Mouse (Mus musculus): ENCODE measurements at regions not wholly inside any gene's neighbourhood (a gene's known extent, or its start where the extent isn't known, plus 50 kb on each side); places are given as distances from the start of the nearest gene placed in this dataset.

DNA sequence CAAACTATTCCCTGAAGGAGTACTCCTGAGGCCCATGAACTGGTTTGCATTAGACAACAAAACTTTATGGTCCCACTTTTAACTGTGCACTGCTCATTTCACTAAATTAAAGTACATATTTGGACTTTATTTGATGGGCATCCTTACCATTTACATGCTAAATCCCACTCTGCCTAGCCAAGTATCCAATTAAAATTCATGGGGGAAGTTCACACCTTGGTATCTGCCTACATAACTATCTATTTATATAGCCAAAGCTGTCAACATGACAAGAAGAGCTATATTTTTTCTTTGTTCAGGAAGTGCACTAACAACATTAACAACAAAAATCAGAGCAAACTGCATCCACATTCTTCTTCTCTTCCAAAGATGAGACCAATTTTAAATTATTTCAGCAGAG lies 317.7 kb upstream of the Nwd2 start:
- Histone ChIP-seq H3K4me2 (ENCODE audit: low read length) (no peak overlapping the region), H3K4me3 (ENCODE audit: low read depth, low read length) (no peak overlapping the region), H3K4me1 (ENCODE audit: control insufficient read depth, insufficient read depth, low read length) (no peaks in the 10 kb centered on the region), H3K27me3 (replicated peaks; ENCODE audit: control insufficient read depth, insufficient read depth, low read length) (no peaks in the 10 kb centered on the region), H3K9me3 (replicated peaks; ENCODE audit: control insufficient read depth, low read length) (no peaks in the 10 kb centered on the region), H3K27ac (ENCODE audit: low read depth, low read length) (no peak overlapping the region), H3K9ac (ENCODE audit: low read length) (no peak overlapping the region), H3K36me3 (ENCODE audit: control insufficient read depth, insufficient read depth, low read length) (no peaks in the 10 kb centered on the region)
- DNase-seq (ENCODE audit: low spot score) (no peak), ATAC-seq (no peak)

- WGBS: 79% methylated on average over 2 of the region's 2 CpGs
- H3K9ac ChIP-seq (ENCODE audit: low read length): no peak overlapping the region
- H3K4me1 ChIP-seq (ENCODE audit: control insufficient read depth, insufficient read depth, low read length): no peaks in the 10 kb centered on the region
- H3K4me3 ChIP-seq (ENCODE audit: low read depth, low read length): no peak overlapping the region
- no peak for DNase-seq (ENCODE audit: low spot score)
- no peak overlapping the region for H3K27ac ChIP-seq (ENCODE audit: low read depth, low read length)
- H3K9me3 ChIP-seq (replicated peaks; ENCODE audit: control insufficient read depth, low read length): no peaks in the 10 kb centered on the region
- ATAC-seq: no peak
- H3K4me2 ChIP-seq (ENCODE audit: low read length): no peak overlapping the region
- H3K27me3 ChIP-seq (replicated peaks; ENCODE audit: control insufficient read depth, insufficient read depth, low read length): no peaks in the 10 kb centered on the region
- H3K36me3 ChIP-seq (ENCODE audit: control insufficient read depth, insufficient read depth, low read length): no peaks in the 10 kb centered on the region
Observed at GRCm38 (mm10) chr5:63351108-63351507, 297.8 kb upstream of the Nwd2 start.

DNA sequence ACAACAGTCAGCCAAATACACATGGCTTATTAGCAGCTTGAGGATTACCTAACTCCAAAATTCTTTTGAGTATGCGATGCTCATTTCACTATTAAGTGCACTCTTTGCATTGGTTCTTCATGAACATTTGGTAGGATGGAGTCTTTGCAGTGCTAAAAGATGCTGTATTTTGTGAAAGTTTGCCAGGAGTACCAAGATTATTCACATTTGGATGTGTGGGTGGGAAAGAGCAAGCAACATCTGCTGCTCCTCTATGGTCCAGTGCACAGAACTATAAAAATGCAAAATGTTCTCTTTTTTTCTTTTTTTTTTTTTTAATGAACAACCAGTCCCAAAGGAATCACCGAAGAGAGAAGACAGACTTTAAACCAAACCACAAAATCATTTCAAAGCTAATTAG lies 256.9 kb upstream of the Nwd2 start:
- H3K4me2 ChIP-seq (ENCODE audit: low read length): no peak overlapping the region
- no peak for ATAC-seq
- no peaks in the 10 kb centered on the region for H3K4me1 ChIP-seq (ENCODE audit: control insufficient read depth, insufficient read depth, low read length)
- no peak for DNase-seq (ENCODE audit: low spot score)
- H3K27ac ChIP-seq (ENCODE audit: low read depth, low read length): no peak overlapping the region
- WGBS: 93% methylated on average over 2 of the region's 2 CpGs
- H3K9ac ChIP-seq (ENCODE audit: low read length): no peak overlapping the region
- no peaks in the 10 kb centered on the region for H3K36me3 ChIP-seq (ENCODE audit: control insufficient read depth, insufficient read depth, low read length)
- no peaks in the 10 kb centered on the region for H3K9me3 ChIP-seq (replicated peaks; ENCODE audit: control insufficient read depth, low read length)
- H3K27me3 ChIP-seq (replicated peaks; ENCODE audit: control insufficient read depth, insufficient read depth, low read length): no peaks in the 10 kb centered on the region
- H3K4me3 ChIP-seq (ENCODE audit: low read depth, low read length): no peak overlapping the region

GRCm38 (mm10) chr5:63397963-63398362 lies 250.9 kb upstream of the Nwd2 start:
- Histone ChIP-seq H3K9ac (ENCODE audit: low read length) (no peak overlapping the region), H3K27me3 (replicated peaks; ENCODE audit: control insufficient read depth, insufficient read depth, low read length) (no peaks in the 10 kb centered on the region), H3K36me3 (ENCODE audit: control insufficient read depth, insufficient read depth, low read length) (no peaks in the 10 kb centered on the region), H3K4me1 (ENCODE audit: control insufficient read depth, insufficient read depth, low read length) (no peaks in the 10 kb centered on the region), H3K4me2 (ENCODE audit: low read length) (no peak overlapping the region), H3K9me3 (replicated peaks; ENCODE audit: control insufficient read depth, low read length) (no peaks in the 10 kb centered on the region), H3K27ac (ENCODE audit: low read depth, low read length) (no peak overlapping the region), H3K4me3 (ENCODE audit: low read depth, low read length) (no peak overlapping the region)
- 75% methylated on average over 3 of the region's 3 CpGs for WGBS
- DNase-seq (ENCODE audit: low spot score) (peak; percentile 25), ATAC-seq (no peak)

DNA sequence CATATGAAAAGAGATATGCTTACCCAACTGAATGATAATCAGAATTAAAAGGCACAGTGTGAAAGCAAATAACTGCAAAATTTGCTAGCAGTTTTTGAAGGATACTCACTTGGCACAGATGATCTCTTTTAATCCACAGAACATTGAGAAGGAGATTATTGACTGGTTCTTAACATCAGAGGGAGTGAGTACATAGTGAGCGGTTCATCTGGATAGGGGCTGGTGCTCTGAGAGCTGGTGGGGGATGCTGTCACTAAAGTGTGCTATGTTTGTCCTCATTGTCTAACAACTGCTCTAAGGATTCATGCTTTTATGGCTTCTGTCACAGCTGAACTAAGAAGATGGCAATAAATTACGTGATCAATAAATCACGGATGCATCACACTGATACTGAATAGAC lies 218.7 kb upstream of the Nwd2 start:
- Histone ChIP-seq H3K4me2 (ENCODE audit: low read length) (no peak overlapping the region), H3K27ac (ENCODE audit: low read depth, low read length) (no peak overlapping the region), H3K4me1 (ENCODE audit: control insufficient read depth, insufficient read depth, low read length) (no peaks in the 10 kb centered on the region), H3K9ac (ENCODE audit: low read length) (no peak overlapping the region), H3K9me3 (replicated peaks; ENCODE audit: control insufficient read depth, low read length) (no peaks in the 10 kb centered on the region), H3K27me3 (replicated peaks; ENCODE audit: control insufficient read depth, insufficient read depth, low read length) (no peaks in the 10 kb centered on the region), H3K36me3 (ENCODE audit: control insufficient read depth, insufficient read depth, low read length) (no peaks in the 10 kb centered on the region), H3K4me3 (ENCODE audit: low read depth, low read length) (no peak overlapping the region)
- WGBS: 88% methylated on average over 3 of the region's 3 CpGs
- DNase-seq (ENCODE audit: low spot score): no peak
- ATAC-seq: no peak

DNA sequence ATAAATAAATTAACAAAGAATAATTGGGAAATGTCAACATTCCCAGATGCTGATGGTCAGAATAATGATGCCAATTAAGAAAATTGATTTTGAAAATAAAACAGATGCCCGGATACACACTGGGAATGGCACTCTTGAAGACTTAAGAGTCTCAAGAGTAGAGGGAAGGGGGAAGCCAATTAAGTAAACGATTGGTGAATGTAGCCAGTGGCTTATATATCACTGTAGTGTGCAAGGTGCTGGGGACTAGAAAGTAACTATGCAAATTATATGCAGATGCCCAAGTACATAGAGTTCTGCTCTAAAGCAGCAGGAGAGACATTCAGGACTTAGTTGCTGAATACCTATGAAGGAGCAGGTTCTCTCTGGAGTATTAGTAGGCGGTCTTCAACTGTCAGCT lies 204.5 kb upstream of the Nwd2 start:
- H3K9ac ChIP-seq (ENCODE audit: low read length): no peak overlapping the region
- H3K4me1 ChIP-seq (ENCODE audit: control insufficient read depth, insufficient read depth, low read length): no peaks in the 10 kb centered on the region
- ATAC-seq: no peak
- H3K36me3 ChIP-seq (ENCODE audit: control insufficient read depth, insufficient read depth, low read length): no peaks in the 10 kb centered on the region
- no peaks in the 10 kb centered on the region for H3K9me3 ChIP-seq (replicated peaks; ENCODE audit: control insufficient read depth, low read length)
- 50% methylated on average over 3 of the region's 3 CpGs for WGBS
- H3K27ac ChIP-seq (ENCODE audit: low read depth, low read length): no peak overlapping the region
- no peaks in the 10 kb centered on the region for H3K27me3 ChIP-seq (replicated peaks; ENCODE audit: control insufficient read depth, insufficient read depth, low read length)
- no peak overlapping the region for H3K4me3 ChIP-seq (ENCODE audit: low read depth, low read length)
- DNase-seq (ENCODE audit: low spot score): no peak
- H3K4me2 ChIP-seq (ENCODE audit: low read length): no peak overlapping the region

GRCm38 (mm10) chr5:63445171-63445570 lies 203.7 kb upstream of the Nwd2 start:
- Histone ChIP-seq H3K27me3 (replicated peaks; ENCODE audit: control insufficient read depth, insufficient read depth, low read length) (no peaks in the 10 kb centered on the region), H3K4me1 (ENCODE audit: control insufficient read depth, insufficient read depth, low read length) (no peaks in the 10 kb centered on the region), H3K9me3 (replicated peaks; ENCODE audit: control insufficient read depth, low read length) (no peaks in the 10 kb centered on the region), H3K4me3 (ENCODE audit: low read depth, low read length) (no peak overlapping the region), H3K27ac (ENCODE audit: low read depth, low read length) (no peak overlapping the region), H3K4me2 (ENCODE audit: low read length) (no peak overlapping the region), H3K9ac (ENCODE audit: low read length) (no peak overlapping the region), H3K36me3 (ENCODE audit: control insufficient read depth, insufficient read depth, low read length) (no peaks in the 10 kb centered on the region)
- DNase-seq (ENCODE audit: low spot score): no peak
- 75% methylated on average over 4 of the region's 4 CpGs for WGBS
- no peak for ATAC-seq

GRCm38 (mm10) chr5:63468526-63469268 lies 180.2 kb upstream of the Nwd2 start:
- Histone ChIP-seq H3K4me3 (ENCODE audit: low read depth, low read length) (no peak overlapping the region), H3K4me1 (ENCODE audit: control insufficient read depth, insufficient read depth, low read length) (no peaks in the 10 kb centered on the region), H3K9me3 (replicated peaks; ENCODE audit: control insufficient read depth, low read length) (no peaks in the 10 kb centered on the region), H3K27ac (ENCODE audit: low read depth, low read length) (no peak overlapping the region), H3K27me3 (replicated peaks; ENCODE audit: control insufficient read depth, insufficient read depth, low read length) (no peaks in the 10 kb centered on the region), H3K9ac (ENCODE audit: low read length) (no peak overlapping the region), H3K36me3 (ENCODE audit: control insufficient read depth, insufficient read depth, low read length) (no peaks in the 10 kb centered on the region), H3K4me2 (ENCODE audit: low read length) (no peak overlapping the region)
- DNase-seq (ENCODE audit: low spot score): no peak
- ATAC-seq: no peak
- 69% methylated on average over 2 of the region's 2 CpGs for WGBS

DNA sequence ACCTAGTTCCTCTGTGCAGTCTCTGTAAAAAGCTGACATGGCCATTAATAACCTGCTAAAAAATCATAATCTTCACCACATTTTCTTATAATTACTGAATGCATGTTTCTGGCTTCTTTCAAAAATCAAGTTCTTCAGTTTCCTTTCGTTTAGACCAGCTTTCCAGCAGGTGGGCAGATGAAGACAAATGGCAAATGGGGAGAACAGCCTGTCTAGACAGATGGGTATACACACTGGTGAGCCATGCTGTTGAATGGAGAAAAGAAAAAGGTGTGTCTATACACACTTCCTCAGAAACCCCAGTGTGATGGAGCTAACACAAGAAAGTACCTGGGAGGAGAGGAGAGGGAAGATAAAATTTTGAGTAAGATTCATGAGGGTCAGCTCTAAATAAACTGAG lies 179.2 kb upstream of the Nwd2 start:
- H3K36me3 ChIP-seq (ENCODE audit: control insufficient read depth, insufficient read depth, low read length): no peaks in the 10 kb centered on the region
- DNase-seq (ENCODE audit: low spot score) (no peak), ATAC-seq (no peak)
- H3K9me3 ChIP-seq (replicated peaks; ENCODE audit: control insufficient read depth, low read length): no peaks in the 10 kb centered on the region
- no peak overlapping the region for H3K4me3 ChIP-seq (ENCODE audit: low read depth, low read length)
- no peaks in the 10 kb centered on the region for H3K27me3 ChIP-seq (replicated peaks; ENCODE audit: control insufficient read depth, insufficient read depth, low read length)
- 49% methylated on average over 1 of the region's 1 CpGs for WGBS
- no peaks in the 10 kb centered on the region for H3K4me1 ChIP-seq (ENCODE audit: control insufficient read depth, insufficient read depth, low read length)
- H3K4me2 ChIP-seq (ENCODE audit: low read length): no peak overlapping the region
- no peak overlapping the region for H3K27ac ChIP-seq (ENCODE audit: low read depth, low read length)
- H3K9ac ChIP-seq (ENCODE audit: low read length): no peak overlapping the region

Measured in forebrain, embryonic 14.5 days (tissue).